Mouse (Mus musculus) embryonic facial prominence, embryonic 15.5 days (tissue): ENCODE measurements at regions not wholly inside any gene's neighbourhood (a gene's known extent, or its start where the extent isn't known, plus 50 kb on each side); places are given as distances from the start of the nearest gene placed in this dataset.

ENCODE experiments used
- ATAC-seq: fragments of 200-750 bp; cut with Nextera tagmentation; 2 replicates; pipeline ENCODE4 v1.8.0; 2017; ENCODE audit warnings: low read depth, moderate TSS enrichment; ENCODE audit not compliant: insufficient number of reproducible peaks, low FRiP score, low TSS enrichment
- H3K27ac ChIP-seq: fragments of 300-500 bp; sonication (generic); replicated peaks from 2 replicates; pipeline ENCODE4 v1.5.1; 2015; ENCODE audit warnings: mild to moderate bottlenecking, inconsistent platforms
- H3K27me3 ChIP-seq: fragments of 300-500 bp; sonication (generic); 2 replicates; pipeline ENCODE4 v1.6.1; 2015; ENCODE audit warnings: inconsistent platforms
- H3K36me3 ChIP-seq: fragments of 300-500 bp; sonication (generic); 2 replicates; pipeline ENCODE4 v1.6.1; 2015; ENCODE audit warnings: mild to moderate bottlenecking, inconsistent platforms
- H3K4me1 ChIP-seq: fragments of 300-500 bp; sonication (generic); 2 replicates; pipeline ENCODE4 v1.6.1; 2015; ENCODE audit warnings: inconsistent platforms
- H3K4me2 ChIP-seq: fragments of 300-500 bp; sonication (generic); replicated peaks from 2 replicates; pipeline ENCODE4 v1.6.1; 2015; ENCODE audit warnings: mild to moderate bottlenecking, inconsistent platforms
- H3K4me3 ChIP-seq: fragments of 300-500 bp; sonication (generic); replicated peaks from 2 replicates; pipeline ENCODE4 v1.5.1; 2015; ENCODE audit warnings: mild to moderate bottlenecking, inconsistent platforms
- H3K9ac ChIP-seq: fragments of 300-500 bp; sonication (generic); 2 replicates; pipeline ENCODE4 v1.6.1; 2015; ENCODE audit warnings: inconsistent platforms
- H3K9me3 ChIP-seq: fragments of 300-500 bp; sonication (generic); replicated peaks from 2 replicates; pipeline ENCODE4 v1.6.1; 2016; ENCODE audit warnings: inconsistent platforms
- WGBS: fragments of 180-500 bp; shearing (Covaris S2); methylation state at CpG from one replicate; pipeline ENCODE4 v1.1.7; 2015; 5-methylcytosine and 5-hydroxymethylcytosine counted together

- Histone ChIP-seq H3K36me3 (no peaks in the 10 kb centered on the region), H3K4me2 (no peak overlapping the region), H3K27me3 (no peaks in the 10 kb centered on the region), H3K4me3 (no peak overlapping the region), H3K9ac (no peak overlapping the region), H3K9me3 (no peaks in the 10 kb centered on the region), H3K27ac (no peak overlapping the region), H3K4me1 (no peaks in the 10 kb centered on the region)
- ATAC-seq = no peak
- WGBS = 25% methylated on average over 5 of the region's 5 CpGs
These were observed 78.4 kb upstream of the Nav3 start for GRCm38 (mm10) chr10:110534387-110534786.

GRCm38 (mm10) chr10:110542712-110543111, 86.7 kb upstream of the Nav3 start:
- Histone ChIP-seq H3K9ac (no peak overlapping the region), H3K4me1 (no peaks in the 10 kb centered on the region), H3K27ac (no peak overlapping the region), H3K9me3 (no peaks in the 10 kb centered on the region), H3K4me2 (no peak overlapping the region), H3K36me3 (no peaks in the 10 kb centered on the region), H3K4me3 (no peak overlapping the region), H3K27me3 (no peaks in the 10 kb centered on the region)
- no peak for ATAC-seq
- 62% methylated on average over 6 of the region's 6 CpGs for WGBS

GRCm38 (mm10) chr10:110548391-110548790, 92.4 kb upstream of the Nav3 start:
- Histone ChIP-seq H3K27me3 (no peaks in the 10 kb centered on the region), H3K9me3 (no peaks in the 10 kb centered on the region), H3K9ac (no peak overlapping the region), H3K36me3 (no peaks in the 10 kb centered on the region), H3K4me3 (no peak overlapping the region), H3K4me1 (no peaks in the 10 kb centered on the region), H3K4me2 (no peak overlapping the region), H3K27ac (no peak overlapping the region)
- ATAC-seq = no peak
- WGBS = 77% methylated on average over 2 of the region's 2 CpGs

GRCm38 (mm10) chr10:110553954-110554353, 98.0 kb upstream of the Nav3 start:
- no peaks in the 10 kb centered on the region for H3K27me3 ChIP-seq
- H3K4me1 ChIP-seq = no peaks in the 10 kb centered on the region
- H3K9ac ChIP-seq = no peak overlapping the region
- no peaks in the 10 kb centered on the region for H3K9me3 ChIP-seq
- 79% methylated on average over 6 of the region's 6 CpGs for WGBS
- H3K4me2 ChIP-seq = no peak overlapping the region
- ATAC-seq = no peak
- no peaks in the 10 kb centered on the region for H3K36me3 ChIP-seq
- H3K4me3 ChIP-seq = no peak overlapping the region
- H3K27ac ChIP-seq = no peak overlapping the region

GRCm38 (mm10) chr10:110556326-110556883, 100.4 kb upstream of the Nav3 start:
- Histone ChIP-seq H3K27ac (no peak overlapping the region), H3K36me3 (no peaks in the 10 kb centered on the region), H3K4me2 (no peak overlapping the region), H3K27me3 (no peaks in the 10 kb centered on the region), H3K9me3 (no peaks in the 10 kb centered on the region), H3K4me3 (no peak overlapping the region), H3K9ac (no peak overlapping the region), H3K4me1 (no peaks in the 10 kb centered on the region)
- ATAC-seq = no peak
- 82% methylated on average over 1 of the region's 1 CpGs for WGBS

GRCm38 (mm10) chr10:110563057-110563456, 107.1 kb upstream of the Nav3 start:
- Histone ChIP-seq H3K4me1 (no peaks in the 10 kb centered on the region), H3K9ac (no peak overlapping the region), H3K36me3 (no peaks in the 10 kb centered on the region), H3K4me3 (no peak overlapping the region), H3K27ac (no peak overlapping the region), H3K4me2 (no peak overlapping the region), H3K27me3 (no peaks in the 10 kb centered on the region), H3K9me3 (no peaks in the 10 kb centered on the region)
- WGBS = 91% methylated on average over 5 of the region's 5 CpGs
- no peak for ATAC-seq

- no peak overlapping the region for H3K4me3 ChIP-seq
- no peaks in the 10 kb centered on the region for H3K4me1 ChIP-seq
- no peak for ATAC-seq
- H3K9me3 ChIP-seq = no peaks in the 10 kb centered on the region
- no peak overlapping the region for H3K27ac ChIP-seq
- no peak overlapping the region for H3K4me2 ChIP-seq
- no peaks in the 10 kb centered on the region for H3K36me3 ChIP-seq
- H3K9ac ChIP-seq = no peak overlapping the region
- H3K27me3 ChIP-seq = no peaks in the 10 kb centered on the region
- 74% methylated on average over 1 of the region's 1 CpGs for WGBS
These were observed 107.6 kb upstream of the Nav3 start for GRCm38 (mm10) chr10:110563571-110563970.

- ATAC-seq = no peak
- no peak overlapping the region for H3K27ac ChIP-seq
- H3K4me3 ChIP-seq = no peak overlapping the region
- WGBS = 79% methylated on average over 12 of the region's 12 CpGs
- H3K4me1 ChIP-seq = no peaks in the 10 kb centered on the region
- no peaks in the 10 kb centered on the region for H3K36me3 ChIP-seq
- H3K9ac ChIP-seq = no peak overlapping the region
- H3K27me3 ChIP-seq = no peaks in the 10 kb centered on the region
- H3K4me2 ChIP-seq = no peak overlapping the region
- H3K9me3 ChIP-seq = no peaks in the 10 kb centered on the region
These were observed 110.5 kb upstream of the Nav3 start for GRCm38 (mm10) chr10:110566260-110567050.

- H3K27me3 ChIP-seq = no peaks in the 10 kb centered on the region
- 58% methylated on average over 5 of the region's 5 CpGs for WGBS
- ATAC-seq = no peak
- no peaks in the 10 kb centered on the region for H3K36me3 ChIP-seq
- no peak overlapping the region for H3K4me3 ChIP-seq
- H3K27ac ChIP-seq = no peak overlapping the region
- no peak overlapping the region for H3K9ac ChIP-seq
- H3K9me3 ChIP-seq = no peaks in the 10 kb centered on the region
- no peaks in the 10 kb centered on the region for H3K4me1 ChIP-seq
- no peak overlapping the region for H3K4me2 ChIP-seq
These were observed 114.5 kb upstream of the Nav3 start for GRCm38 (mm10) chr10:110570465-110570864.

- Histone ChIP-seq H3K36me3 (no peaks in the 10 kb centered on the region), H3K9me3 (no peaks in the 10 kb centered on the region), H3K4me3 (no peak overlapping the region), H3K27ac (no peak overlapping the region), H3K9ac (no peak overlapping the region), H3K4me2 (no peak overlapping the region), H3K27me3 (no peaks in the 10 kb centered on the region), H3K4me1 (no peaks in the 10 kb centered on the region)
- ATAC-seq = no peak
- WGBS = 75% methylated on average over 4 of the region's 4 CpGs
These were observed 115.2 kb upstream of the Nav3 start for GRCm38 (mm10) chr10:110571179-110571578.

GRCm38 (mm10) chr10:110573530-110573929, 117.5 kb upstream of the Nav3 start:
- H3K9ac ChIP-seq = no peak overlapping the region
- H3K27ac ChIP-seq = no peak overlapping the region
- no peak for ATAC-seq
- 50% methylated on average over 7 of the region's 7 CpGs for WGBS
- H3K27me3 ChIP-seq = no peaks in the 10 kb centered on the region
- H3K9me3 ChIP-seq = no peaks in the 10 kb centered on the region
- H3K4me2 ChIP-seq = no peak overlapping the region
- H3K4me3 ChIP-seq = no peak overlapping the region
- no peaks in the 10 kb centered on the region for H3K4me1 ChIP-seq
- no peaks in the 10 kb centered on the region for H3K36me3 ChIP-seq

GRCm38 (mm10) chr10:110586029-110586428, 130.0 kb upstream of the Nav3 start:
- no peak overlapping the region for H3K4me3 ChIP-seq
- no peaks in the 10 kb centered on the region for H3K9me3 ChIP-seq
- H3K4me2 ChIP-seq = no peak overlapping the region
- no peaks in the 10 kb centered on the region for H3K27me3 ChIP-seq
- no peak overlapping the region for H3K9ac ChIP-seq
- no peak overlapping the region for H3K27ac ChIP-seq
- H3K36me3 ChIP-seq = no peaks in the 10 kb centered on the region
- 41% methylated on average over 8 of the region's 8 CpGs for WGBS
- ATAC-seq = no peak
- peaks cover 5% of the 10 kb centered on the region; the same call in 1 of the 2 replicates for H3K4me1 ChIP-seq
